Mouse (Mus musculus) lung, postnatal 4 days (tissue): ENCODE measurements around the gene Unc80.

Source experiments
- DNase-seq, 2 experiments: peaks; one replicate each; pipeline ENCODE4 v3.0.0; 2021

The Unc80 gene

DNA sequence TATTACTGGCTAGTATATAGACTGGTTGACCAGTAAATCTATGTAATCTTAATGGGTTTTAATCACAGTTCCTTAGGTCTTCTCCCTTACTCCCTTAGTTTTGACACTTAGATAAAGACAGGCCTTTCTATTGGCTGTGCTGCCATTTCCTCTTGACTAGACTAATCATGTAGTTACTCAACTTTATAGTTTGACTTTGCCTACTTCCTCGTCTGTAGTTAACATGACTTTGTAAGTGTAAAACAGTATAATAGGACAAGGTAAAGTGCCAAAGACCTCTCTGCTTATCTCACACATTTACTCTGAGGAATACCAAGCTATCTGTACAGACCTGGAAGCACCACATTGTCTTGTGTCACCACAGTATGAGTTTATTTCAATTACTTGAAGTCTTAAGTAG, 262.4 kb downstream of the Unc80 start:
- DNase-seq: no peak
